Mouse (Mus musculus) NIH3T3 (cell line): Measurements from ENCODE around the gene Setd6.
A peak's percentile ranks its signal among the peaks of the same experiment; 100 is the strongest.

ENCODE experiments used
- DNase-seq: peaks from one replicate; pipeline ENCODE4 v3.0.0-alpha.2; 2012; ENCODE audit warnings: low read depth

The Setd6 gene

DNA sequence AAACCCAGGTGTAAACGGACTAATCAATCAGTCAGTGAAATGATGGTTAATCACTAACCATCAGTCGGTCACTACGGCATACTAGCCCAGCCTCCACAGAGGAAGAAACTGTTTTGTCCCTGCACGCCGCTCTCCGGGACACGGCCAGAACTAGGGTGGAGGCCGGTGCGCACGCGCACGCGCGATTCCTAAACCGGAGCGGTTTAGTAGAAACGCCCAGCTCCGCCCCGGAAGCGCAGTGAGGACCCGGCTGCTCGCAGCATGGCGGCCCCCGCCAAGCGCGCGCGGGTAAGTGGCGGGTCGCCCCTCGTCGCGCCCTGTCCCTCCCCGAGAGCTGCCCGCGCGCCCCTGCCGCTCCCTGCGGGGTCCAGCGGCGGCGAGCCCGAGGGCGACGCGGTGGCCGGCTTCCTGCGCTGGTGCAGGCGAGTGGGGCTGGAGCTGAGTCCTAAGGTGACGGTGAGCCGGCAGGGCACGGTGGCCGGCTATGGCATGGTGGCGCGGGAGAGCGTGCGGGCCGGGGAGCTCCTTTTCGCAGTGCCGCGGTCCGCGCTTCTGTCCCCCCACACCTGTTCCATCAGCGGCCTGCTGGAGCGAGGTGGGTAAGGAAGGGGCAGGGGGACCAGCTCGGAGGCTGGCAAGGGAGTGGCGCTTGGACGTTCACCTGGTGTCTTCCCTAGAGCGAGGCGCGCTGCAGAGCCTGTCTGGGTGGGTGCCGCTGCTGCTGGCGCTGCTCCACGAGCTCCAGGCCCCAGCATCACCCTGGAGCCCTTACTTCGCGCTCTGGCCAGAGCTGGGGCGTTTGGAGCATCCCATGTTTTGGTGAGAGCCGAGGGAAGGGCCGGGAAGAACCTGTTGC, at the start of gene Setd6:
Gene Setd6, plus strand, starts transcription at position 206 of the 856 bp plus-strand sequence.
- peak; percentile 91 for DNase-seq

DNA sequence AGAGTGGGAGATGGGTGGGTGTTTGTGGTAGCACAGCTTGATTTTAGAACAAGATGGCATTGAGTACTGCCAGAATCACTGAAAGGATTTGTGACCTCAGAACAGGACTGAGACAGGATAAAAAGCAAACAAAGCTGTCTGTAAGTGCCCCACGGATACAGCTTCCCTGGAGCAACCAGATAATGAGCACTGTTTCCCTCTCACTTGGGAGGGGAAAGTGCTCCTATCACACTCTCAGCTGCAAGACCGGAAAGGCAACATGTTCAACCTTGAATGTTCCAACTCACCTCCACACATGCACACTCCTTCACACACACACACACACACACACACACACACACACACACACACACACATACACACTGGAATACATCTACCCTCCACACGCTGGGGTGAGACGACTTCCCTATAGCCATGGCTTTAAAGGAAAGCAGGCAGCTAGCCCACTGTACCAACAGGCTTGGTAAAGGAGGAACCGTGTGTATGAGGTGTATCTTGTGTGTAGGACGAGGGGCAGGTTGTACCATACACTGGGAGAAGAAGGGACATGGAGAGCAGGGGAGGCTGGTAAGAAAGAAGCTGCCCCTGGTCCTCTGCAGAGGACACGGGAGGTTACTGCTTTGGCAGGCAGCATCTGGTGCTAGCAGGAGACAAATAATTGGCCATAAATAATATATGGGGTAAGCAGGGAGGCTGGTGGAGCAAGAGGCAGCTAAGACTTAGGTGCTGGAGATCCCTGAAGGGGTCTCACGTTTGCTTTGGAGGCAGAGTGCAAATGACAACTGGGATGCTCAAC, 47.3 kb upstream of the Setd6 start:
- DNase-seq = no peak

DNA sequence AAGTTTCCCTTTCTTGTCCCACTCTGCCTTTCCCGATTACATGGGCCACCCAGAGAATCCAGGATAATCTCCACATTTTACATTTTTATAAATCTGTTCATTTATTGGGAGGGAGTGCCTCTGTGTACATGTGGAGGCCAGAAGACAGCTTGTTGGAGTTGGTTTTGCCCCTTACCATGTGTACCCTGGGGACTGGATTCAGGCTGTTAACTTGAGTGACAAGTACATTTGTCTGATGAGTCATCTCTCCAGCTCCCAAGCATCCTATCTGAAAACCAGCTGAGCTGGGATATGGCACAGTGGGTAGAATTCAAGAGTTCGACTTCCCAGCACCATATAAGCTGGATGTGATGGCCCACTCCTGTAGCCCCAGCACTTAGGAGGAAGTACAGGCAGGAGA, 45.7 kb upstream of the Setd6 start:
- DNase-seq = peak; percentile 8

GRCm38 (mm10) chr8:95671861-95672260, 43.8 kb upstream of the Setd6 start:
- DNase-seq = no peak

GRCm38 (mm10) chr8:95672811-95673210, 42.9 kb upstream of the Setd6 start:
- peak; percentile 11 for DNase-seq

GRCm38 (mm10) chr8:95676631-95677030, 39.0 kb upstream of the Setd6 start, which contains the start of gene Ndrg4:
Gene Ndrg4 (plus strand): TSS chr8:95676980.
- no peak for DNase-seq

DNA sequence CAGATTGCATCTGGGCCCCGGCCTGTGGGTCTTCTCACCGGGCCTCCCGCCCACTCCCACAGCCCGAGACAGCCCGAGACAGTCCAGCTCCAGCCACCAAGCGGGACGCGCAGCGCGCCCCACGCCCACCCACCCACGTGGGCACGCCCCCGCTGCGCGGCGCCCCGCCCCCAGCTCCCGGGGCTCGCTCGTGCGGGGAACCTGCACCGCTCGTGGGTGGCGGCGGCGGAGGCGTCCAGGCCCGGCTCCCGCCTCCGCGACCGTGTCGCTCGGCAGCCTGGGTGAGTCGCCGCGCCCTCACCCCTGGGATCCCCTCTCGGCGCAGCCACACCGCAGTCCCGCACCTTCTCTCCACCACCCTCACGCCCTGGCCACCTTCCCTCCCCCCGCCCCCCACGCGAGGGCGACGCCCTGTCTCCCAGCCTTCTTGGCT, 38.1 kb upstream of the Setd6 start:
- no peak for DNase-seq

DNA sequence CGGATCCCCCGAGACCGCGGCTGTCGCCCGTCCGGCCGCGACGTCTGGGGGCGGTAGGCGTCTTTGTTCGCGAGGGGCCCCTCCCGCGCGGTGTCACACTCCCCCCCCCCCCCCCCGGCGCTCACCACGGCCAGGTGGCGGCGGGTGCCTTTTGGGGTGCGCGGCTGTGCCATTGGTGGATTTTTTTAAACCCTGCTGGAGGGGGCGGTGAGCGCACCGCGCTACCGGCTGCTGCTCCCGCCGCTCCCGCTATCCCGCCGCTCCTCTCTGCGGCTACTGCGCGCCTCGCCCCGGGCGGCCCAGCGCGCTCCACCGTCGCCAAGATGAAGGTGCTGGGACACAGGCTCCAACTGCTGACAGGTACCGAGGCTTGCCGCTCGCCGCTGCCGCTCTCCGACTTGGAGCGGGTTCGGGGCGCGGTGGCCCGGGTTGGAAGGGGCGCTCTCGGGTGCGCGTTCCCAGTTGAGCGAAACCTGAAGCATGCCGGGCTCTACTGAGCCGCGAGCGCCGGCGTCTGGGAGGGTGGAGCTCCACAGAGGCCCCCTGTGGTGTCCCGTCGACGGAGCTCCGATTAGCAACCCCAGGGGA, 37.6 kb upstream of the Setd6 start:
- DNase-seq = no peak

- no peak for DNase-seq
Measured at GRCm38 (mm10) chr8:95688073-95688672, 27.5 kb upstream of the Setd6 start.

DNA sequence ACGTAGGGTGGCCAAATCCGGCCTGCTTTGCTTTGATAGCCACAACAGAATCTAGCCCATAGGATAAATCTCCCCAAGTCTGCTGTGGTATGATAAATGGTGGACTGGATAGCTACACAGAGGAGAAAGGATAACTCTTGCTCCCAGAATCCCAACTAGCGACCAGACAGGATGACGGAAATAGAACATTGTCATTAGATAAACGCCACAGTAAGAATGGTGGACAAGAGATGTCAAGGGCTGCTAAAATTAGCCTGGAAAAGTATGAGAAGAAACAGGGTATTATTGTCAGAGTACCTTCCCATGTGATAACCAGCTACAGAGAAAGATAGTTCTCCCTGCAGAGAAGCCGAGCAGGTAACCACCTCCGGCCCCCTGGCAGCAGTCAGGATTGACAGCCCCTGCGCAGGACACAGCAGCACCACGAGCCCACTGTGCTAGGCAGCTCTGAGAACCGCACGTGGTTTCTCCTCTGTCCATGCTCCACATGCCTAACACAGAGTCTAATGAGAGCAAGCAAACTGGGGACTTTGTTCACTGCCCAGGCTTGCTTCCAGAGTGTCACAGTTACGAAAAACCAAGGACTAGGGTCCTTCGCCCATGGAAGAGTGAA, 24.6 kb upstream of the Setd6 start:
- DNase-seq = no peak

GRCm38 (mm10) chr8:95694631-95695030, 21.1 kb upstream of the Setd6 start:
- no peak for DNase-seq

DNA sequence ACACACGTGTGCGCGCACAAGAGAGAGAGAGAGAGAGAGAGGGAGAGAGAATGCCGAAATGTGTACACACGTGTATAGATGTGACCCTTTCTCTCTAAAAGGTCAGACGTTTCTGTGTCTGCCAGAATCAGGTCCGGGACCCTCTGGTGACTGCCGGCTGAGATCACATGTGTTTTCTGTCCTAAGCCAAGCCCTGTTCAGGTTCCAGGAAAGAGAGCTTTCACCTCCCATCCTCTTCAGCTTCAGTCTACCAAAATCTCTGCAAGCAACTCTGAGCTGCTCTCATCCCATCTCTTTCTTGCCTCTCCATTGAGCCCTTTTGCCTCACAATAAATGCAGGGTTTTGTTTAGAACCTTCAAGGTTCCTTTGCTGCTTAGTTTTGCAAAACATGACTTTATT, 19.0 kb upstream of the Setd6 start:
- DNase-seq = no peak

DNA sequence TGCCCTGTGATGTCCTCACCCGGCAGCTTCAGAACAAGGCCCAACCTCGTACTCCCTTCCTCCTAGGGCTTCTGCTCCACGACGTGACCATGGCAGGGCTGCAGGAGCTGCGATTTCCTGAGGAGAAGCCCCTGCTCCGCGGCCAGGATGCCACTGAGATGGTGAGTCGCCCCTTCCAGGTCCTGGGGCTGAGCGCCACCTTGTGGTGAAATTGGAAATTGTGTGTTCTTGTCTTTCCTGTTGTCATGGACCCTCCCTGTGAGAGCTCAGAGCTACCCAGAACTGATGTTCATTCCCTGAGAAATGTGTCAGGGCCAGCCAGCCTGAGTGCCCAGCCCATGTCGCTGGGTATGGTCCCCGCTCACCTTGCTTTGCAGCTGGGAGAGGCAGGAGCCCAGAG, 18.6 kb upstream of the Setd6 start:
- DNase-seq = peak; percentile 93

- no peak for DNase-seq
Measured at GRCm38 (mm10) chr8:95698179-95698578, 17.5 kb upstream of the Setd6 start.

- peak; percentile 28 for DNase-seq
Measured at GRCm38 (mm10) chr8:95700282-95700681, 15.4 kb upstream of the Setd6 start.

DNA sequence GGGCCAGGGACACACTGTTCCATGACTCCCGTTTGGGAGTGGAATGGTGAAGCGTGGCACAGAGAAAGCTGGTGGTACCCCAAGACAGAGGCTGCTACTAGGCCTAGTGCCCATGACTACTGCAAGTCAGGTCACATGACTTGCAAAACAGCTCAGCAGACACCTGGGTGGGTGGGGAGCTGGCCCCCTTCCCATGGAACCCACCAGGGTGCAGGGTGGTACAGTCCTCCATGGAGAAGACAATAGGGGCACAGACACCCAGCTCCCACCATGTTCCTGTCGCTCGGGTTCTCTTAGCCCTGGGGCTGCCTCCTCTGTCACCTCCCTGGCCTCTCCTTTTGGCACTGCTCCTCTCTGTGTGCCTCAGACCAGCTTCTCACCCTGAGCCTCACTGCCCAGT, 13.9 kb upstream of the Setd6 start:
- no peak for DNase-seq

DNA sequence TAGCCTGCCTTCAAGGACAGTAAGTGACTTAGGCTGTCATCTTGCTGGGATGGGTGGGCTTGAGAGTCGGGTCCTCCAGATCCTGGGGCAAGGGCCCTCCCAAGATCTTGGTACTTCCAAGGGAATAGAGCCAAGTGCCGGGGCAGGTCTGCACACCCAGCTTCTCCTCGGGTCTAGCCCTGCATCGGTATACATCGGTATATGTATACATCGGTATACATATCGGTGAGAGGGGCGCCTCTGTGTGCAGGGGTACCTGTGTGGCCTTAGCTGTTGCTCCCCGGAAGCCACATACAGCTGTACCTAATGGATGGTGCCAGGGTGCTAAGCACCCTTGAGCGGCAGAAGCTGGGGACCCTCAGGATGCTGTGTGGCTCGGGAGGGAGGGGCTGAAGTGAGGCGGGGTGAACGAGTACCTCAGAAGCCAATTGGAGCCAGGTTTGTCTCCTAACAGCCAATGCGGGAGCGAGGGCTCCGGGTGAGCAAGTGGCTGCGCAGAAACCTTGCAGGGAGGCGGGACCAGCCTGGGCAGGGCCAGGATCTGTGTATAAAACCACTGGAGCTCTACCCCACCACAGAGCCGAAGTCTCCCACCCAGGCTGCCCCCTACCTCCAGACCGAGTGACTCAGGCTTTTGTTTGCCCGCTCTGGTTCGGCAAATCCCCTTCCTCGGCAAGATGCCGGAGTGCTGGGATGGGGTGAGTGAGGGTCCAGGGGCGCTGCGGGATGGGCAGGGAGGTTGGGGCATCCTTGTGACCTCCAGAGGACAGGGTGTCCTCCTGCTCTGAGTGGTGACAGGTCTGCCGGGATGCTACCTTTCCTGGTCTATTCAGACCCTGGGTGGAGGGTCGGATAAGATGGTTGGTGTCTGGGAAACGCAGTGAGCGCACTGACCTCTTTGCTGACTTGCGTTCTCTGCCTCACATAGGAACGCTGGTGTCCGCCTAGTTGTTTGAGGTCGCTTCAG, 12.9 kb upstream of the Setd6 start:
- peak; percentile 92 for DNase-seq

- DNase-seq = peak; percentile 59
Measured at GRCm38 (mm10) chr8:95703461-95704260, 12.0 kb upstream of the Setd6 start.

- no peak for DNase-seq
Measured at GRCm38 (mm10) chr8:95704538-95704937, 11.1 kb upstream of the Setd6 start.

DNA sequence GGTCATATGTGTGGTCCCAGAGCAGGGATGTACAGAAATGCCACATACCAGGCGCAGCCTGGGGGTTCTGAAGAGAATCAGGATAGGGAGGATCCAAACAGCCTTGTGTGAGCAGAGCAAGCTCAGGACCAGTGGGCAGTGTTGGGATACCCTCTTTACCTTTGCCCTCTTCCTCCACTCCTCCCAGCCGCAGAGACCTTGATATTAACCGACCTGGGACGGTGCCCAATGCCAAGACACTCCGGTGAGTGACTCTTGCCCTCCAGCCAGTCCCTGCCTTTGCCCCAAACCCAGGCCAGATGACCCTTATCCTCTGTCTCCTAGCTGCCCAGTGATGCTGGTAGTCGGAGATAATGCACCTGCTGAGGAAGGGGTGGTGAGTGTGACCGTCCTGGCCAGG, 6.1 kb upstream of the Setd6 start:
- no peak for DNase-seq
